Comparison of ENCODE assay signal across 35 mouse cellular contexts in the genomic region with DNA sequence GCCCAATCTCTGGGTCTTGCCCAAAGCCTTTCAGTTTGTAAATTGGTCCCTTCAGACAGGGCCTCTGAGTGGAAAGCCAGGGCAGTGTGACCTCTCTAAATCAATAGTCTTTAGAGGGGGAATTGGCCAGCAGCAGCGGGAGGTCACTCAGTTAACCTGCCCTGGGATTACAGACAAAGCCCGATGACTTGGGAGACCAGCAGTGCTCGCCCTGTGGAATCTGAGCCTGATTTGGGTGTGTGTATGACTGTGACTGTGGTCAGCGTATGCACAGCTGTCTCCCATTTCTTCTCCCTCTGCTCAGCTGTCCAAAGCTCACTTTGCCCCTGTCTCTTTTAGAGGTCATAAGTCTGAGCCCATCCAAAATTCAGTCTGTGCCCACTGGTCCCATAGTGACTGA. TPM values are rescaled to one million over a fixed set of nuclear protein-coding genes. Genes with fewer than 3 reads are reported as not detected.
DNase-seq lines count a peak whose midpoint lies in the region; ATAC-seq and TF ChIP-seq lines count a peak whose summit lies in the region.
"Had no signal": no experiment of that assay in that cellular context is flagged by ENCODE, and none has a peak within 500 bp of the region (broad histone marks: within the 10 kb centered on the region; RNA-seq: fewer than 3 reads in every experiment).

No protein-coding gene starts in this region.

- WGBS in kidney, embryonic 14.5 days: 24% methylated on average over 4 of the region's 4 CpGs
- 56% methylated on average over 4 of the region's 4 CpGs for whole genome bisulfite sequencing in liver, adult 2 months
- WGBS in liver, embryonic 12.5 days (ENCODE audit: insufficient replicate concordance): 57% methylated on average over 4 of the region's 4 CpGs

- H3ac ChIP-seq in myocyte (ENCODE audit: control insufficient read depth, insufficient read length): no peak overlapping the region

- H3K27ac ChIP-seq in kidney, embryonic 14.5 days (ENCODE audit: low read depth, low read length): no peak overlapping the region
- no peak overlapping the region for H3K27ac ChIP-seq in liver, adult 2 months (replicated peaks; ENCODE audit: insufficient read depth, low read depth, low read length)
- no peak overlapping the region for H3K27ac ChIP-seq in liver, embryonic 12.5 days
- H3K27ac ChIP-seq: embryonic facial prominence, embryonic 15.5 days; heart, embryonic 10.5 days; heart, embryonic 15.5 days; hindbrain, embryonic 13.5 days; lung, embryonic 15.5 days; neural tube, embryonic 12.5 days had no signal

- DNase-seq in kidney, adult 9 months: no peak
- peak; percentile 13 for DNase-seq in liver, adult 2 months (ENCODE audit: extremely low read depth, low read depth, low spot score)
- peak; percentile 35 for DNase-seq in embryo, embryonic 11 days
- no peak for DNase-seq in frontal cortex, postnatal 14 days (ENCODE audit: low spot score in 2 of 2)
- DNase-seq: B cell, adult 2 months; cerebellum, adult 2 months; cerebellum, postnatal 25 days; gastrocnemius, postnatal 25 days; heart, adult 11 months; kidney, adult 18-20 months; layer of hippocampus, adult 9-11 months; liver; lung, postnatal 36 days; right cerebral cortex, adult 18-20 months; spleen, adult 18-20 months; thymus, postnatal 14 days had no signal

- H3K4me3 ChIP-seq in kidney, embryonic 14.5 days (ENCODE audit: low read length): no peak overlapping the region
- no peak overlapping the region for H3K4me3 ChIP-seq in liver, adult 2 months (ENCODE audit: insufficient read depth, low read depth, low read length)
- H3K4me3 ChIP-seq in liver, embryonic 12.5 days: no peak overlapping the region
- H3K4me3 ChIP-seq in myocyte: no peak overlapping the region
- H3K4me3 ChIP-seq: embryonic facial prominence, embryonic 15.5 days; heart, embryonic 10.5 days; heart, embryonic 15.5 days; hindbrain, embryonic 13.5 days; lung, embryonic 15.5 days; neural tube, embryonic 12.5 days had no signal

- peak; percentile 45 for ATAC-seq in kidney, embryonic 14.5 days (ENCODE audit: low FRiP score, low TSS enrichment)
- ATAC-seq in liver, embryonic 12.5 days: no peak
- ATAC-seq: forebrain, embryonic 14.5 days; inflammation-experienced regulatory T-cells, adult 6 months; midbrain, embryonic 16.5 days had no signal

- TF ChIP-seq CTCF in liver, adult 2 months (IDR thresholded peaks at IDR 0.05; ENCODE audit: low read depth, low read length): no peak

- no peak overlapping the region for H3K9ac ChIP-seq in kidney, embryonic 14.5 days (ENCODE audit: low read depth, low read length)
- H3K9ac ChIP-seq in liver, adult 2 months (ENCODE audit: low read depth, low read length): no peak overlapping the region
- no peak overlapping the region for H3K9ac ChIP-seq in liver, embryonic 12.5 days
- H3K9ac ChIP-seq: embryonic facial prominence, embryonic 15.5 days; heart, embryonic 15.5 days; hindbrain, embryonic 13.5 days; lung, embryonic 15.5 days; neural tube, embryonic 12.5 days had no signal

- no peaks in the 10 kb centered on the region for H3K36me3 ChIP-seq in kidney, embryonic 14.5 days (ENCODE audit: control insufficient read depth, insufficient read depth, low read length)
- no peaks in the 10 kb centered on the region for H3K36me3 ChIP-seq in liver, adult 2 months (ENCODE audit: control insufficient read depth, insufficient read depth, low read length)
- no peaks in the 10 kb centered on the region for H3K36me3 ChIP-seq in liver, embryonic 12.5 days
- no peaks in the 10 kb centered on the region for H3K36me3 ChIP-seq in myocyte (ENCODE audit: control insufficient read depth, insufficient read depth)
- H3K36me3 ChIP-seq: embryonic facial prominence, embryonic 15.5 days; heart, embryonic 10.5 days; heart, embryonic 15.5 days; hindbrain, embryonic 13.5 days; lung, embryonic 15.5 days; neural tube, embryonic 12.5 days had no signal

- no peak for TF ChIP-seq POLR2A in liver, adult 2 months (IDR thresholded peaks at IDR 0.05; ENCODE audit: extremely low read depth, insufficient read depth, low read length)
- TF ChIP-seq POLR2A in myocyte (IDR thresholded peaks at IDR 0.05; ENCODE audit: insufficient read length, low read depth): no peak

- H3K9me3 ChIP-seq in kidney, embryonic 14.5 days (ENCODE audit: control insufficient read depth, low read length): no peaks in the 10 kb centered on the region
- H3K9me3 ChIP-seq in liver, embryonic 12.5 days (replicated peaks): no peaks in the 10 kb centered on the region
- H3K9me3 ChIP-seq: embryonic facial prominence, embryonic 15.5 days; heart, embryonic 10.5 days; heart, embryonic 15.5 days; hindbrain, embryonic 13.5 days; lung, embryonic 15.5 days; neural tube, embryonic 12.5 days had no signal

- H3K4me1 ChIP-seq in kidney, embryonic 14.5 days (ENCODE audit: control insufficient read depth, insufficient read depth, low read length): no peaks in the 10 kb centered on the region
- H3K4me1 ChIP-seq in liver, adult 2 months (ENCODE audit: control insufficient read depth, insufficient read depth, low read length): no peaks in the 10 kb centered on the region
- H3K4me1 ChIP-seq in liver, embryonic 12.5 days: no peaks in the 10 kb centered on the region
- H3K4me1 ChIP-seq: heart, embryonic 15.5 days; lung, embryonic 15.5 days had no signal

- no peak overlapping the region for H3K4me2 ChIP-seq in kidney, embryonic 14.5 days (replicated peaks; ENCODE audit: low read depth, low read length)
- H3K4me2 ChIP-seq in liver, embryonic 12.5 days: no peak overlapping the region
- peak overlapping the region; percentile 24 for H3K4me2 ChIP-seq in myocyte (ENCODE audit: low read depth)
- H3K4me2 ChIP-seq: embryonic facial prominence, embryonic 15.5 days; heart, embryonic 15.5 days; hindbrain, embryonic 13.5 days; lung, embryonic 15.5 days; neural tube, embryonic 12.5 days had no signal

- no peaks in the 10 kb centered on the region for H3K27me3 ChIP-seq in kidney, embryonic 14.5 days (ENCODE audit: control insufficient read depth, insufficient read depth, low read length)
- no peaks in the 10 kb centered on the region for H3K27me3 ChIP-seq in liver, adult 2 months (ENCODE audit: control insufficient read depth, insufficient read depth, low read length)
- no peaks in the 10 kb centered on the region for H3K27me3 ChIP-seq in liver, embryonic 12.5 days (replicated peaks)
- H3K27me3 ChIP-seq in myocyte (ENCODE audit: control insufficient read depth, insufficient read depth, insufficient read length): peaks cover 6% of the 10 kb centered on the region
- H3K27me3 ChIP-seq: CH12.LX; embryonic facial prominence, embryonic 15.5 days; heart, embryonic 15.5 days; hindbrain, embryonic 13.5 days; lung, embryonic 15.5 days; neural tube, embryonic 12.5 days had no signal

- no peaks in the 10 kb centered on the region for H3K79me2 ChIP-seq in liver, adult 2 months (ENCODE audit: control insufficient read depth, insufficient read depth, low read length)
- no peaks in the 10 kb centered on the region for H3K79me2 ChIP-seq in myocyte (ENCODE audit: control insufficient read depth, insufficient read depth)

TF ChIP-seq in myocyte, 11 proteins besides CTCF, POLR2A, EP300 and RAD21:
- TF ChIP-seq E2F4 (IDR thresholded peaks at IDR 0.05; ENCODE audit: insufficient read depth): no peak
- peak; percentile 64 for TF ChIP-seq TCF3 (IDR thresholded peaks at IDR 0.05; ENCODE audit: insufficient read length, low read depth)
- peak; percentile 42 for TF ChIP-seq TCF12 (IDR thresholded peaks at IDR 0.05; ENCODE audit: insufficient read depth, poor library complexity, severe bottlenecking)
- peak; percentile 81 to 92 (median 90) for TF ChIP-seq MYOG (IDR thresholded peaks at IDR 0.05; ENCODE audit: control insufficient read depth in 1 of 3, insufficient read depth in 1 of 3, insufficient read length in 2 of 3, low read depth in 2 of 3)
- TF ChIP-seq CEBPB (IDR thresholded peaks at IDR 0.05; ENCODE audit: insufficient read depth, poor library complexity, severe bottlenecking): no peak
- TF ChIP-seq MYOD1 (IDR thresholded peaks at IDR 0.05; ENCODE audit: control insufficient read depth in 1 of 3, insufficient read length in 2 of 3, low read depth in 2 of 3): peak; percentile 78 to 91 (median 87)

RNA-seq across cellular contexts. Expression of a gene that starts 55.7 kb away (rescaled TPM):
- polyA plus RNA-seq in kidney, embryonic 14.5 days (2014; fragmentation: Nextera tagmentation; extraction: Ambion mirVana): not detected in 2 replicates
- 0.09 and 0.20 TPM in 2 replicates for total RNA-seq in liver, adult 2 months (2014; rRNA removed)
- polyA plus RNA-seq in liver, adult 2 months (2012; rRNA removed): 0.04 TPM in 2 replicates
- polyA plus RNA-seq in liver, embryonic 12.5 days (2016; fragmentation: Nextera tagmentation; extraction: Ambion mirVana): not detected in 2 replicates
- not detected for polyA plus RNA-seq in myocyte (2012; fragmentation: generic; extraction: Trizol)
- total RNA-seq: CH12.LX; ES-E14; gastrocnemius, adult 18-20 months; gastrocnemius, postnatal 25 days; heart, postnatal 25 days; left cerebral cortex, adult 18-20 months; megakaryocyte, adult 5-6 weeks had no signal
- polyA plus RNA-seq: heart, embryonic 15.5 days; inflammation-experienced regulatory T-cells, adult 6 months; limb, embryonic 11.5 days; lung, embryonic 15.5 days had no signal

Comparison
In these comparisons a context has a peak if more than half of its experiments do, and no peak if none do; other contexts are left out.
1. DNase-seq: peak in liver, adult 2 months (single experiment) and embryo, embryonic 11 days (single experiment); none in kidney, adult 9 months (single experiment) and frontal cortex, postnatal 14 days (0 of 2).